13 mouse cellular contexts compared by ENCODE assay signal in genomic region chr15:97999991-98000390, GRCm38 (mm10). TPM values are rescaled to one million over a fixed set of nuclear protein-coding genes. Genes with fewer than 3 reads are reported as not detected.
DNase-seq lines count a peak whose midpoint lies in the region; ATAC-seq lines count a peak whose summit lies in the region.
"Had no signal": no experiment of that assay in that cellular context is flagged by ENCODE, and none has a peak within 500 bp of the region (broad histone marks: within the 10 kb centered on the region; RNA-seq: fewer than 3 reads in every experiment).

No protein-coding gene starts in this region.

- 23% methylated on average over 7 of the region's 7 CpGs for WGBS in heart, embryonic 12.5 days
- 20% methylated on average over 7 of the region's 7 CpGs for WGBS in embryonic facial prominence, embryonic 11.5 days
- 6% methylated on average over 7 of the region's 7 CpGs for WGBS in limb, embryonic 11.5 days
- 5% methylated on average over 7 of the region's 7 CpGs for WGBS in neural tube, embryonic 13.5 days

- peaks cover 40% of the 10 kb centered on the region for H3K4me1 ChIP-seq in heart, embryonic 12.5 days (replicated peaks)
- H3K4me1 ChIP-seq in embryonic facial prominence, embryonic 11.5 days (ENCODE audit: control insufficient read depth, insufficient read depth, low read length): peaks cover 8% of the 10 kb centered on the region
- peaks cover 24% of the 10 kb centered on the region for H3K4me1 ChIP-seq in limb, embryonic 11.5 days (ENCODE audit: control insufficient read depth, insufficient read depth, low read length)
- peaks cover 98% of the 10 kb centered on the region for H3K4me1 ChIP-seq in neural tube, embryonic 13.5 days (replicated peaks)

- no peak for ATAC-seq in heart, embryonic 12.5 days (ENCODE audit: insufficient number of reproducible peaks, low FRiP score)
- no peak for ATAC-seq in embryonic facial prominence, embryonic 11.5 days (replicated peaks; ENCODE audit: insufficient number of reproducible peaks, low FRiP score, low TSS enrichment, low read depth)
- ATAC-seq in limb, embryonic 11.5 days (ENCODE audit: insufficient number of reproducible peaks, low FRiP score, low TSS enrichment, low read depth): no peak
- no peak for ATAC-seq in neural tube, embryonic 13.5 days (ENCODE audit: low read depth)
- ATAC-seq: liver, postnatal 0 days had no signal

- DNase-seq in heart, adult 11 months: no peak
- DNase-seq in embryonic facial prominence, embryonic 11.5 days (ENCODE audit: low spot score): no peak
- DNase-seq in limb, embryonic 11.5 days (ENCODE audit: low spot score): peak; percentile 34
- no peak for DNase-seq in urinary bladder, postnatal 14 days (ENCODE audit: low spot score)
- DNase-seq in right cerebral cortex, adult 2 months (ENCODE audit: low spot score in 2 of 2): no peak
- DNase-seq: cerebellum, postnatal 25 days; gastrocnemius, postnatal 25 days; kidney, adult 11 months; liver, postnatal 0 days; thymus, postnatal 25 days had no signal

- no peak overlapping the region for H3K9ac ChIP-seq in heart, embryonic 12.5 days
- peak overlapping the region; percentile 46; the same call in 1 of the 2 replicates for H3K9ac ChIP-seq in embryonic facial prominence, embryonic 11.5 days (replicated peaks; ENCODE audit: low read length)
- no peak overlapping the region for H3K9ac ChIP-seq in limb, embryonic 11.5 days (ENCODE audit: low read length)
- no peak overlapping the region for H3K9ac ChIP-seq in neural tube, embryonic 13.5 days
- H3K9ac ChIP-seq: liver, postnatal 0 days had no signal

- no peak overlapping the region for H3K27ac ChIP-seq in heart, embryonic 12.5 days (ENCODE audit: poor library complexity, severe bottlenecking)
- no peak overlapping the region for H3K27ac ChIP-seq in embryonic facial prominence, embryonic 11.5 days (replicated peaks; ENCODE audit: low read depth, low read length)
- no peak overlapping the region for H3K27ac ChIP-seq in limb, embryonic 11.5 days (replicated peaks; ENCODE audit: low read depth, low read length)
- H3K27ac ChIP-seq in neural tube, embryonic 13.5 days (replicated peaks): no peak overlapping the region

- H3K4me3 ChIP-seq in heart, embryonic 12.5 days: no peak overlapping the region
- no peak overlapping the region for H3K4me3 ChIP-seq in embryonic facial prominence, embryonic 11.5 days (ENCODE audit: low read depth, low read length)
- H3K4me3 ChIP-seq in limb, embryonic 11.5 days (ENCODE audit: low read depth, low read length): 0 out of 2 replicates have a peak overlapping the region, but pooled peaks have one; percentile 5
- no peak overlapping the region for H3K4me3 ChIP-seq in neural tube, embryonic 13.5 days

- H3K9me3 ChIP-seq in heart, embryonic 12.5 days (replicated peaks): no peaks in the 10 kb centered on the region
- H3K9me3 ChIP-seq in embryonic facial prominence, embryonic 11.5 days (replicated peaks; ENCODE audit: control insufficient read depth, low read length): no peaks in the 10 kb centered on the region
- no peaks in the 10 kb centered on the region for H3K9me3 ChIP-seq in limb, embryonic 11.5 days (ENCODE audit: control insufficient read depth, low read length)
- H3K9me3 ChIP-seq in neural tube, embryonic 13.5 days: no peaks in the 10 kb centered on the region

- peaks cover 45% of the 10 kb centered on the region for H3K27me3 ChIP-seq in heart, embryonic 12.5 days (replicated peaks)
- H3K27me3 ChIP-seq in embryonic facial prominence, embryonic 11.5 days (ENCODE audit: control insufficient read depth, insufficient read depth, low read length): no peaks in the 10 kb centered on the region
- peaks cover 27% of the 10 kb centered on the region for H3K27me3 ChIP-seq in limb, embryonic 11.5 days (ENCODE audit: control insufficient read depth, insufficient read depth, low read length)
- peaks cover 35% of the 10 kb centered on the region for H3K27me3 ChIP-seq in neural tube, embryonic 13.5 days

- 0 out of 2 replicates have a peak overlapping the region, but pooled peaks have one; percentile 6 for H3K4me2 ChIP-seq in heart, embryonic 12.5 days
- H3K4me2 ChIP-seq in embryonic facial prominence, embryonic 11.5 days (ENCODE audit: low read depth, low read length): no peak overlapping the region
- H3K4me2 ChIP-seq in limb, embryonic 11.5 days (ENCODE audit: low read depth, severe bottlenecking): peak overlapping the region; percentile 27; the same call in 1 of the 2 replicates
- H3K4me2 ChIP-seq in neural tube, embryonic 13.5 days: peak overlapping the region; percentile 84

- peaks cover 8% of the 10 kb centered on the region; the same call in 1 of the 2 replicates for H3K36me3 ChIP-seq in heart, embryonic 12.5 days
- peaks cover 16% of the 10 kb centered on the region for H3K36me3 ChIP-seq in embryonic facial prominence, embryonic 11.5 days (replicated peaks; ENCODE audit: control insufficient read depth, insufficient read depth, low read depth, low read length)
- H3K36me3 ChIP-seq in limb, embryonic 11.5 days (ENCODE audit: control insufficient read depth, insufficient read depth, low read length): no peaks in the 10 kb centered on the region
- no peaks in the 10 kb centered on the region for H3K36me3 ChIP-seq in neural tube, embryonic 13.5 days

RNA-seq across cellular contexts. Expression of gene Col2a1, which starts 4.5 kb away (rescaled TPM):
- 78.0 and 78.9 TPM in 2 replicates for polyA plus RNA-seq in heart, embryonic 12.5 days (2016; fragmentation: Nextera tagmentation; extraction: Ambion mirVana)
- polyA plus RNA-seq in embryonic facial prominence, embryonic 11.5 days (2014; fragmentation: Nextera tagmentation; extraction: Ambion mirVana): 161 and 177 TPM in 2 replicates
- polyA plus RNA-seq in limb, embryonic 11.5 days (2014; fragmentation: Nextera tagmentation; extraction: Ambion mirVana): 237 and 243 TPM in 2 replicates
- 67.1 and 89.2 TPM in 2 replicates for polyA plus RNA-seq in neural tube, embryonic 13.5 days (2015; fragmentation: Nextera tagmentation; extraction: Ambion mirVana)
- polyA plus RNA-seq: large intestine, adult 2 months had no signal

RNA-seq across cellular contexts. Expression of gene Tmem106c, which starts 36.0 kb away (rescaled TPM):
- 28.5 and 32.2 TPM in 2 replicates for polyA plus RNA-seq in heart, embryonic 12.5 days (2016; fragmentation: Nextera tagmentation; extraction: Ambion mirVana)
- 39.1 and 40.6 TPM in 2 replicates for polyA plus RNA-seq in embryonic facial prominence, embryonic 11.5 days (2014; fragmentation: Nextera tagmentation; extraction: Ambion mirVana)
- polyA plus RNA-seq in limb, embryonic 11.5 days (2014; fragmentation: Nextera tagmentation; extraction: Ambion mirVana): 34.7 and 36.8 TPM in 2 replicates
- 45.0 and 49.3 TPM in 2 replicates for polyA plus RNA-seq in neural tube, embryonic 13.5 days (2015; fragmentation: Nextera tagmentation; extraction: Ambion mirVana)
